Mouse (Mus musculus) gastrocnemius, postnatal 14 days (tissue): ENCODE data around the gene Gm15294. TPM values are rescaled to one million over a fixed set of nuclear protein-coding genes. Genes with fewer than 3 reads are reported as not detected.

ENCODE experiments used
- DNase-seq: peaks from one replicate; pipeline ENCODE4 v3.0.0; 2021; ENCODE audit warnings: mixed read lengths
- intact Hi-C: fragments of 180-260 bp; cut with DNase I; formaldehyde crosslinking; loops from one replicate; pipeline ENCODE4 v1.15.1; 2025; ENCODE audit warnings: low total_unique reads
- long read RNA-seq, 2 experiments: library from polyadenylated mRNA; stranded (forward); transcript quantifications; one replicate each; pipeline ENCODE4 v2.0.0; 2021
- total RNA-seq, 2 experiments: library from RNA; stranded (reverse); gene quantifications; 2 replicates each; pipeline ENCODE4 v1.2.3; 2021

Gm15294 gene
- not detected for total RNA-seq
- long read RNA-seq, experiment 1: 0 reads
- long read RNA-seq, experiment 2: 0 reads

DNA sequence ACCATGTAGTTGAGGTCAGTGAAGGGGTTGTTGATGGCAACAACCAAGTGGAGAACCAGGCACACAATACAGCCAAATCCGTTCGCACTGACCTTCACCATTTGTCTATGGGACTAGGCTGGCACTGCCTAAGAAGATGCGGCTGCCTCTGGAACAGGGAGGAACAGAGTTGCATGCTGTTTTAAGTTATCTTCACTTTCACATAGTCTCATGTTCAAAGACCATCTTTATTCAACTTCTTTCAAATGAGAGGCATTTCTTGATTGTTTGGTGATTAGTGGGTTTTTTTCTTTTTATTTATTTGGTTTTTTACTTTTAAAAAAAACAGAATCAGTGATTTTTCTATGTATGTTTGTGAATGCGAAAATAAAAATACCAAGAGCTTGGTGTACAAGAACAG, at the start of gene Gm15294:
Gene Gm15294 (minus strand): TSS at position 101 of the 400 bp plus-strand sequence.
- intact Hi-C loops: no loop called here
- DNase-seq: no peak

- intact Hi-C loops: no loop called here
- no peak for DNase-seq
These were observed 9.5 kb upstream of the Gm15294 start for GRCm38 (mm10) chrX:141884336-141885048.

- DNase-seq: no peak
- intact Hi-C loops: no loop called here
These were observed 1.0 kb downstream of the Gm15294 start for GRCm38 (mm10) chrX:141874024-141874423.

DNA sequence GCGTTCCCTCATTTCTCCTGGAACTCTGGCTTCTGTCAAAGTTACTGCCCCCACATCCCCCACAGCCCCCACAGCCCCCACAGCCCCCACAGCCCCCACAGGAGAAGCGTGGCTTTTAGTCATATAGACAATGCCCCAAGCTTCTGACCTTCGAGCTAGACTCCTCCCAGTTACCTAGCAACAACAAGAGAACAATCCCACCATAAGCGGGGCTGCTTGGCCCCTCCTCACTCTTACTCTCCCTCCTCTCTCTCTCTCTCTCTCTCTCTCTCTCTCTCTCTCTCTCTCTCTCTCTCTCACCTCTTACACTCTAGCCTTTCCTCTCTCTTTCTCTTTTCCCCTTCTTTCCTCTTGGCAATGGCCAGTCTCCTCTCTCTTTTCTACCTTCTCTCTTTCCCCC, 1.4 kb downstream of the Gm15294 start:
- DNase-seq: no peak
- intact Hi-C loops: no loop called here

DNA sequence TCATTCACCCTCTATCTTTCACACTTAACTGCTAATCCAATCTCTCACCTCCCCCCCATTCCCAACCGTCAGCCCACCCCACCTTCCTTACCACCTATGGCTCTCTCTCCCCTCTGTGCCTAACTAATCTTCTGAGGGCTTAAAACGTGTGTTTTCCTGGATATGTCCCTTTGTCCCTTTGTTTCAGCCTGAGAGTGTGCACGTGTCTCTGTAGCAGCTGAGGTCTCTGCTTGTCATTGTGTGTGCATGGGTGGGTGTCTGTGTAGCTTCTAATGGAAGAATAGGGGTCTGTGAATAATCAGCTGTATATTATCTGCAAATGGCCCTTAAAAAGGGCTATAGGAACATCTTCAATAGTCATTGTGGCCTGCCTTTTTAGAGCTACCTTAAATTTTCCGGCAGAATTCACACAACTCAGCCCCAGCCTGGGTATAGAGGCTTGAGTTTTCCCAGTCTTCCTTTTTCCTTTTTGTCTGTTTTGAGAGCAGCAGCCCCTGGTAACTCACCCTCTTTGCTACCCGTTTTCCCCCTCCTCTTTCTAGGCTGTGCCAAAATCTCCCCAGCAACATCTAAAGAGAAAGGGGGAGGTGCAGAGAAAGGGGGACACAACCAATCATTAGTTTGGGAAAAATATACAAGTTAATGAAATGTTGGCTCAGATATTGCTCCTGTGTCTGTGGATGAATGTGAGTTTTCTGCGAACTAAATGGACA, 19.2 kb downstream of the Gm15294 start:
- no peak for DNase-seq

More for the DNA sequence above, 19.2 kb downstream of the Gm15294 start:
- intact Hi-C loops: no loop called here

Other genes with a start within 250 kb of the Gm15294 start
- not detected for gene Irs4, start 150.0 kb downstream of the Gm15294 start, total RNA-seq